Mouse (Mus musculus): ENCODE data around the gene Cd40lg.

DNA sequence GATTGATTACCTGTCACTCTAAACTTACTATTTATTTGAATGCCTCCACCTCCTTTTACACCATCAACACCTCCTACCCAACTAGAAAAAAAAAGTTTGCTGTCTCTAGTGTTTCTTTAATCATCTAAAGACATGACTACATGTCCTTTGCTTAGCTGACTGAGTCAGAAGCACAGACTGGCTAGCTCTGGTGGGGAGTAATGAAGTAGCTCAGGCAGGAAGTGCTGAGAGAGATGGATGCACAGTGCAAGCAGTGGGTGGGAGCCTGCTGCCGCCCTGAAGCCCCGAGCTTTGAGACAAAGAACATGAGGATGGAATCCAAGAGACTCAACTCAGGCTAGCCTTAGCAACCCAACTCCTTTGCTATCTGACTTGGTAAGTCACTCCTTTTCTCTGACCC, 11.5 kb upstream of the Cd40lg start:
- TF ChIP-seq CTCF (conservative IDR thresholded peaks at IDR 0.05 in 1 of 2, IDR thresholded peaks at IDR 0.05 in 1 of 2; ENCODE audit: low read depth in 2 of 2, low read length in 2 of 2): no peak
- TF ChIP-seq JUN (IDR thresholded peaks at IDR 0.05; ENCODE audit: insufficient read depth, low read depth, low read length): no peak
- no peak for TF ChIP-seq BHLHE40 (IDR thresholded peaks at IDR 0.05; ENCODE audit: low read depth, low read length)
- TF ChIP-seq MAFK (IDR thresholded peaks at IDR 0.05; ENCODE audit: insufficient replicate concordance, low read length): no peak
- no peak for TF ChIP-seq MEF2A (IDR thresholded peaks at IDR 0.05; ENCODE audit: borderline replicate concordance, low read depth, low read length)
- TF ChIP-seq POLR2AphosphoS2 (IDR thresholded peaks at IDR 0.05; ENCODE audit: low read depth, low read length): no peak
